Mouse (Mus musculus) adrenal gland, postnatal 10 days (tissue): ENCODE results near the gene Dock3. TPM values are rescaled to one million over a fixed set of nuclear protein-coding genes. Genes with fewer than 3 reads are reported as not detected.
"Not testable (repeated sequence)": the region's sequence is repeated elsewhere in the genome, so short reads cannot be mapped to it uniquely, and the experiment has no call there.

Experiments used
- DNase-seq: peaks from one replicate; pipeline ENCODE4 v3.0.0; 2021; ENCODE audit warnings: mixed read lengths
- total RNA-seq, 2 experiments: library from RNA; stranded (reverse); gene quantifications; 2 replicates each; pipeline ENCODE4 v1.2.3; 2021

Dock3 gene
- total RNA-seq, 2 experiments from 2014 or later, result 3.3 to 4.5 TPM

- DNase-seq, result no peak
Observed at GRCm38 (mm10) chr9:107255596-107255995, 23.9 kb upstream of the Dock3 start.

- peak; percentile 19 for DNase-seq
Observed at GRCm38 (mm10) chr9:107254925-107255324, 23.2 kb upstream of the Dock3 start.

DNA sequence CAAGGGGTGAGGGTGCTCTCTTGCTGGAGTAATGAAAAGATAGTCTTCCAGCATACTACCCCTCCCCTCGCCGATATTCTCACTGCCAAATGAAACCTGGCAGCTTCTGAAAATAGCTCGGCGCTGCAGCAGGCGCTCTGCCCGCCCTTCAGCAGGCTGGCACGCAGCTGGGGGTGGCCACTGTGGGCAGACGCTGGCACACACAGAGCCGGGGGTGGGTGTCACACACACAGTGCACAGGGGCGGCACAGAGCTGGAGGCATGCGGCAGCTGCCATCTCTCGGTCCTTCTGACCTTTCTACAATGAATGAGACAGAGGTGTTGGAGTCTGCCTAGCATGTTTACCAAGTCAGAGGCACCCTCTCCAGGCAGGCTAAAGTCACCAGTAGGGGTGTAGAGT, 22.8 kb upstream of the Dock3 start:
- peak; percentile 67 for DNase-seq

DNA sequence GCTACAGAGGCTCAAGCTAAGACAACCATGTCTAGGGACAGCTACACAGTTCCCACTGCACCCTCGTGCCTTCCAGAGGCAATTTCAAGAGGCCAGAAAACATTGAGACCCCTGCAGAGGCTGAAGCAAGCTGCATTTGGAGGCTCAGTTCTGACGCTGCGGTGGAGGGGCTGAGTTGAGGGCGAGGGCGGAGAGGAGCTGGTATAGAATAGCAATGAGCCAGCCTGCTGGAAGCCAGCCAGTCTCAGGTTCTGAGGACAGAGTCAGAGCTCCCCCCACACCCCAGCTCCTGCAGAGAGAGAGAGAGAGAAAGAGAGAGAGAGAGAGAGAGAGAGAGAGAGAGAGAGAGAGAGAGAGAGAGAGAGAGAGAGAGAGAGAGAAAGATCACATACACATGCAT, 20.5 kb upstream of the Dock3 start:
- DNase-seq, result no peak

GRCm38 (mm10) chr9:107250416-107251337, 19.0 kb upstream of the Dock3 start:
- DNase-seq, result no peak

- DNase-seq, result no peak
Observed at GRCm38 (mm10) chr9:107249154-107249553, 17.4 kb upstream of the Dock3 start.

- peak; percentile 36 for DNase-seq
Observed at GRCm38 (mm10) chr9:107246170-107246569, 14.5 kb upstream of the Dock3 start.

- no peak for DNase-seq
Observed at GRCm38 (mm10) chr9:107245311-107245710, 13.6 kb upstream of the Dock3 start.

DNA sequence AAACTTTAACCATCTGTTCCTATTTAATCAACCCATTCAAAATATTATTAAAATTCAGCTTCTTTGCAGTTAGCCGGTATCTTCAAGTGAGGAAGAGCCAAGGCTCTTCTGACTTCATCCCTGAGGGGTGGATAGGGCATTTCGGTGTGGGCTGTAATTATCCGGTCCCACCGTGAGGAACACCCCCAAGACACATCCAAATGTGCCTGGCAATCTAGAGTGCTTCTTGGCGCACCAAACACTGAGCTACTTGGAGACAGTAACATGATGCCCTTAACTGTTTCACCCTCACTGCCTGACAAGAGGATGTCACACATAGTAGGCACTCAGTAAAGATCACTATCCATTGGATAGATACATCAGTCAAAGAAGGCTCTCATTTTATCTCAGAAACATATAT, 4.4 kb upstream of the Dock3 start:
- DNase-seq, result no peak

DNA sequence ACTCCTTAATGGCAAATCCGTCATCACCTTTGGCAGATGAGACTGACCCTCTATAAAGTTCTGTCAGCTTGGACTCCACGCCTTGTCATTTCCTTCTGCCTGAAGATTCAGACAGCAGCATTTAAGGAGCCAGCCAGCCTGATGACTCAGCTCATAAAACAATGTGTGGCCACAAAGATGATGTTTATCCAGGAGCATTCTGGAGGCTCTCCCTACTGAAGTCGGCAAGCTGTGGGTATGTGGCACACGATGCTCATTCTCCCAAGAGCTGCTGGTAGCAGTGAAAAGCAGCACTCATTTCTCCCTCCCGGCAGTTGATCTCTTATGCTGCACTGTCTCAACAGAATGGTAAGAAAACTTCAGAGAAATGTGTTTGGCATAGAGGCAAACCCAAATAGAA, 3.6 kb upstream of the Dock3 start:
- no peak for DNase-seq

DNA sequence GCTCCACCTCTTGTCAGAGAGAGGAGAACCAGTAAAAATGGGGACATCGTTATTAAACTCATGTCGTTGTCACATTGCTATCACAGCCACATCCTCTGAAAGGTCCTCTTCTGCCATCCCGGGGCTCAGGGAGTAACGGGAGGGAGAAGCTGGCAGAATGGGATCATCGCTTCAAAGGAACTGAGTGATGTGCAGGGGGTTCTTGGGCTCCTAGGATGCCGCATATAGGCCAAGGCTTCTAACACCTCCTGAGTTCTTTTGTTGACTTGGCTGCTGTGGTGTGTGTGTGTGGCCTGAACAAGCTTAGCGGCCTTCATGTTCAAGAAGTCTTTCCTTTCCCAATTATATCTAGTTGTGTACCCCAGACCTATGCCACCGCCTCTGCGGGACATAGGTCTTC, 431 bp upstream of the Dock3 start:
- DNase-seq, result no peak

GRCm38 (mm10) chr9:107230991-107231538, 644 bp downstream of the Dock3 start:
- peak; percentile 56 for DNase-seq

GRCm38 (mm10) chr9:107224597-107224996, 7.1 kb downstream of the Dock3 start:
- no peak for DNase-seq

GRCm38 (mm10) chr9:107174831-107175230, 56.9 kb downstream of the Dock3 start:
- not testable (repeated sequence) for DNase-seq

DNA sequence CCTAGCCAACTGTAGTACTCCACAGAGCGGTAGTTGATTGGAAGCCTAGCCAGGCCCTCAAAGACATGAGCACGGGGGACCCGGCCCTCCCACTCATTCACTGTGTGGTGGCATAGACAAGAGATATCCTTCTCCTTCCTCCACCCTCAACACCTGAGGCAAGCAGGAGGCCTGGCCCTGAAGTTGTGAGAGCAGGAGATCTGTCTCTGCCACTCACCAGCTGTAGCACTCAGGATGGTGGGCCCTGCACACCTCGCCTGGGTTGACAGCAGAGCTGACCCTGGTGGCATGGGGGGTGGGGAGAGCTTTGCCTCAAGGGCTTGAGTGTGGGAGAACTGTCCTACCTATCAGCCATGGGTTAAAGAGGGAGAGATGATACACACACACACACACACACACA, 65.9 kb downstream of the Dock3 start:
- no peak for DNase-seq

GRCm38 (mm10) chr9:107164825-107165224, 66.9 kb downstream of the Dock3 start:
- no peak for DNase-seq

DNA sequence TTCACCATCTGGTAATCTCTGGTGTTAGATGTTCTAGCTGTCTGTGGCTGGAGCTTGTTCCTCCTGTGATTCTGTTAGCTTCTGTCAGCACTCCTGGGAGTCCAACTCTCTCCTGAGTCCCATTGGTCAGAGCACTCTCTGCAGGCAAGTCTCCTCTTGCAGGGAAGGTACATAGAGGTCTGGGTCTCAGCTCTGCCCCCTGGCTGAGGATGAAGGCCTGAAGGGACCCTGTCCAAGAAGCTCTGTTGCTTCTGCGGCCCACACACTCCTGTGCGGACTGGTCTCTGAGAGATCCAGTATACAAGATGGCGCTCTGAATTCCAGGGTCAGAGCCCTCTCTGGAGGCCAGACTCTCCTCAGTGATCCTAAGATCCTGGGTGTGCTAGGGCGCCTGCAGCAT, 75.3 kb downstream of the Dock3 start:
- not testable (repeated sequence) for DNase-seq

- peak; percentile 3 for DNase-seq
Observed at GRCm38 (mm10) chr9:107112791-107113190, 118.9 kb downstream of the Dock3 start.

- DNase-seq, result no peak
Observed at GRCm38 (mm10) chr9:107112056-107112455, 119.7 kb downstream of the Dock3 start.

GRCm38 (mm10) chr9:107099487-107099886, 132.2 kb downstream of the Dock3 start:
- no peak for DNase-seq

- DNase-seq, result not testable (repeated sequence)
Observed at GRCm38 (mm10) chr9:107089451-107089850, 142.3 kb downstream of the Dock3 start.

- DNase-seq, result no peak
Observed at GRCm38 (mm10) chr9:107087531-107087930, 144.2 kb downstream of the Dock3 start.

DNA sequence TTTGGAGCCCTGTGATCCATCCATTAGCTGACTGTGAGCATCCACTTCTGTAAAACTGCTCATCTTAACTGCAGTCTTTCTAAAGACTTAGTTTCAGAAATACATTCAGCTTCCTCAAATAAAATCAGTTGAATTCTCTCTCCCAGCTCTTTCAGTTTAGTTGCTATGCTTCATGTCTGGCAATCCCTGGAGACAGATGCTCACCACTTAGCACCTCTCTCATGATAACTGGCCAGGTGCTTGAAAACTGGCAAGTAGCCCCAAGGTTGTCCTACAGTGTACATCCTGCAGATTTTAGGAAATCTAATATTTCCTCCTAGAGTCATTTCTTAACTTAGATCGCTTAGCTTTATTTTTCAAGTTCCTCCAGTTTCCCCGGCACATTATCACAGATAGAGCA, 193.8 kb downstream of the Dock3 start:
- DNase-seq, result no peak

GRCm38 (mm10) chr9:107027586-107027985, 204.1 kb downstream of the Dock3 start:
- DNase-seq, result no peak
